Mouse (Mus musculus) lung, adult 2 months (tissue): ENCODE measurements around the gene Cpsf4l. TPM values are rescaled to one million over a fixed set of nuclear protein-coding genes. Genes with fewer than 3 reads are reported as not detected.
A peak's percentile ranks its signal among the peaks of the same experiment; 100 is the strongest.

ENCODE experiments used
- DNase-seq: peaks from one replicate; pipeline ENCODE4 v3.0.0; 2022
- H3K4me1 ChIP-seq: fragments of 200-500 bp; 2 replicates; pipeline ENCODE4 v1.6.1; 2011; ENCODE audit warnings: low read length; ENCODE audit not compliant: control insufficient read depth, insufficient read depth
- H3K4me3 ChIP-seq: fragments of 200-500 bp; replicated peaks from 2 replicates; pipeline ENCODE3; 2011; ENCODE audit warnings: low read depth, mild to moderate bottlenecking, control low read depth, low read length; ENCODE audit errors: extremely low read depth
- CTCF ChIP-seq: fragments of 200-500 bp; IDR thresholded peaks from 2 replicates; pipeline ENCODE4 v1.5.1; 2011; ENCODE audit warnings: mild to moderate bottlenecking, low read length, control low read depth; ENCODE audit not compliant: insufficient read depth
- POLR2A ChIP-seq: fragments of 200-500 bp; IDR thresholded peaks from 2 replicates; pipeline ENCODE4 v1.6.1; 2011; ENCODE audit warnings: low read depth, mild to moderate bottlenecking, control low read depth, low read length, borderline replicate concordance; ENCODE audit errors: extremely low read depth
- WGBS: fragments of 180-500 bp; shearing (Covaris S2); methylation state at CpG from one replicate; pipeline ENCODE4 v1.1.7; 2018; 5-methylcytosine and 5-hydroxymethylcytosine counted together
- polyA plus RNA-seq: library from polyadenylated mRNA; depleted of rRNA; stranded (reverse); fragments of >200 nt; gene quantifications from 2 replicates; pipeline ENCODE4 v1.2.3, GENCODE M21; 2012

The Cpsf4l gene
- polyA plus RNA-seq, 1 experiment = not detected

DNA sequence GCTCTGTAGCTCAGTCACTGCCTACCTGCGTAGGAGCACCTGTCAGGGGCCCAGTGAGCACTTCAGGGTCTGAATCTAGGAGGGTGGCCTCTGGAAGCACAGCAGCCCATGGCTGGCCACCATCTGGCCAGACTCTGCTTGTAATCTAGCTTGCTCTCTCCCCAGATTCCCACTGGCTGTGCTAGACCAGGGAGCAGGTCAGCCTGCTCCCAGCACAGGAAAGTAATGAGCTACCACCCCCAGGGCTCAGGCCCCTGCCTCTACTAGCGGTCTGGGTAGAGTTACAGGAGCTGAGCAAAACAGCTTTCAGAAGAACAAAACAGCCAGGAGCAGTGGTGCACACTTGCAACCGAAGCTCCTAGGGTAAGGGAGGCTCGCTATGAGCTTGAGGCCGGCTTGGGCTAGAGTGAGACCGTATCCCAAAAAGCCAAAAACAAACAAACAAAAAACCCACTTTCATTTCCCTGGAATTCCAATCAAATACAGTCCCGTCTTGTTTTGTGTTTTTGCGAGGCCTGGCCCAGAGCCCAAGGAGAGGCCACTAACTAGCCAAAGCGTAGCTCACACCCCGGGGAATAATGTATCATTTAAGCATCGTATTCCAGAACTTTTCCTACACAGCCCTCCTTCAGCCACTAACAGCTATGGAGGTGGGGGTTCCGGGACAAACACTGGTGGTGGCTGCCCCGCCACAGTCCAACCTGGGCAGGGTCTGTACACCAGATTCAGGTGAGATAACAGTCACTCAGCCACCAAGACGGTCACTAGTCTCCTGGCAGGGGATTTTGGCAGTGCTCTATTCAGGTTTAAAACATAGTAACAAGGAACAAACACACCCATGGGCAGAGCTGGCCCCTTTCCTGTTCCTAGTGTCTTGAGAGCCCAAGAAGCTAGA is 17.4 kb upstream of the Cpsf4l start:
- DNase-seq = no peak
- no peak for TF ChIP-seq CTCF
- TF ChIP-seq POLR2A = no peak
- WGBS = 67% methylated on average over 14 of the region's 14 CpGs
- Histone ChIP-seq H3K4me3 (no peak overlapping the region), H3K4me1 (peaks cover 31% of the 10 kb centered on the region)

DNA sequence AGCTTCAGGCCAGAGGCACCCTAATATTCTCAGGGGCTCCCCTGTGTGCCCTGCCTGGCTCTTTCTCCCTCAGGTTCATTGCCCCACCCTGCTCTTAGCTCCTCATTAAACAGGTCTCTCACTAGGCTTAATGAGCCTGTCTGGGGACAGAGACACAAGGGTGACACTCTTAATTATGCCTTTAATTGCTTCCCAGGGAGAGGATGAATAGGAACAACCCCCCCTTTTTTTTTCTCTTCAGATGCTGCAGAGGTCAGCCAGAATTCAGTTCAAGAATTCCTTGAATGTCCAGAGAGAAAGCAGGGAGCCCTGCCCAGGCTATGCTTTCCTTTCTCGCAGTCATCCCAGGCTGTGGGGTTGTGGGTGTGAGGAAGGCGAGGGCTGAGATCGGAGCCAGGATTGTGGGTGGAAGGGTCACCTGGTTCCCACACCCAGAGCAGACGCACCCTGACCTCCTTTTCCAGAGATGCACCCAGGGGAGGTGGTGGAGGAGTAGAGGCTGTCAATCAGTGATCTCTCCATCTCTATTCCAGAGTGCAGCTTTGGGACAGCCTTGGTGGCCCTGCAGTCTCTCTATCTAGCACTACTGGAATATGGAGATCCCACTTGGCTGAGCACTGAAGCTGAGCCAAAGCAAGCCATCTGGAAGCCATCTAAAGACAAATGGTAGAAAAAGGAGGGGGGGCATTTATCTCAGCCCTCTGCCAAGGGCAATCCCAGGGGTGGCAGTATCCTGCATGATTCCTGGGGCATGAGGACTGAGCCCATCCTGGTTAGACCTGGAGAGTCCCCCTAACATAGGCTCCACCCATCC is 15.6 kb upstream of the Cpsf4l start:
- WGBS = 79% methylated on average over 4 of the region's 4 CpGs
- TF ChIP-seq POLR2A (no peak), CTCF (no peak)
- no peak overlapping the region for H3K4me3 ChIP-seq
- DNase-seq = no peak
- H3K4me1 ChIP-seq = peaks cover 20% of the 10 kb centered on the region

DNA sequence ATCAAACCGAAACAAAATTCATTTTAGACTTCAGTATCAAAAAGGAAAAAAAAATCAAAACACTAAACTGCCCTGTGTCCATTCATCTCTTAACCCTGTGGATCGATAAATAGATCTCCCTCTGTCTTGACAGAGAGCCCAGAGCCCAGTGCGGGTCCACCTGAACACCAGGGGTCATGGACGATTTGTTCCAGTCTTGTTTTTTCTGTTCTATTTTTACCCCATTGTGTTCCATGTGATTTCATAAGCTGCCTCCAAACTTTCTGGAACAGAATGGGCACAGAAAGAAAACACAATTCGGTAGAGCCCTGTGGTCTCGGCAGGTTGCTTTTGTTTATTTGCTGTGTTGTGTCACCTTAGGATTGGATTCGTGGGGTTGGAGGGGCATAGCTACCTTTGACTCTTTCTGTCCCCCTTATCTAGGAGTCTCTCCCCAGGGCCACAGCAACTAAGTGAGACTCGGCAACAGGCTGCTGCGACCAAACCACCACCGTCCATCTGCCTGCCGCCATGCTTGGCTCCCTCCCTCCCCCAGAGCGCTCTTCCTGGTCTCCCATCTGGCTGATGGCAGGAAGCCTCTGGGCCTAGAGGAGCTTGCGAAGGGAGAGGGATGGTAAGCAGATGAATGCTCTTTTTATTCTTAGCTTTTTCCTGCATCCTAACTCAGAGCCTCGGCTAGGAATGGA is 12.7 kb upstream of the Cpsf4l start:
- no peak for TF ChIP-seq POLR2A
- peaks cover 6% of the 10 kb centered on the region; the same call in 1 of the 2 replicates for H3K4me1 ChIP-seq
- DNase-seq = no peak
- WGBS = 38% methylated on average over 14 of the region's 14 CpGs
- H3K4me3 ChIP-seq = no peak overlapping the region

DNA sequence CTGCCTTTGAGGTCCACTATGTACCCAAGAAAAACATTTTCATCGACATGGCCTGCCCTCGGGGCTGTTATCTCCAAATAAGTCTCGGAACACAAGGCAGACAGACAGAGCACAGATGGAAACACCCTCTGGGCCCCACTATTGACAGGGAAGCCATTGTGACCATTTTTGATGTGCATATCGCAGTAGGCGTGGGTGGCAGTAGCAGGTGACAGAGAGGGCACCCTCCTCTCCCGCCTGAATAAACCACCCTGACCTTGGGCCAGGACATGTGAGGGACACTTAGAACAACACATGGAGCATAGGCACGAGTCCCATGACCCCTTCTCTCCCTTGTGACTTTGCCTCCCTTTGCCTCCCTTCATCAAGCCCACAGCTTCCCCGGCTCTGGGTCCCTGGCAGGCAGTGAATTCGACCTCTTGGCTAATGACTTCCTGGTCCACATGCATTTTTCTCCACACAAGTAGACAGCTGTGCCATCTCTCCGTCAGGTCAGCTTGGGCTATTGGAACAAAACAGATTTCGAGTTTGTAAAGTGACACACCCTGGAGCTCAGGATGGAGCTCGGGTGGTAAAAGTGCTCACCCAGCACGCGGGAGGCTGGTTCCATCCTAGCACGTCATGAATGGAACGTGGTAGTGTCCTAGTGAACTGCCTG is 8.1 kb upstream of the Cpsf4l start:
- peaks cover 3% of the 10 kb centered on the region; the same call in 1 of the 2 replicates for H3K4me1 ChIP-seq
- 60% methylated on average over 16 of the region's 16 CpGs for WGBS
- H3K4me3 ChIP-seq = no peak overlapping the region
- no peak for DNase-seq
- no peak for TF ChIP-seq CTCF
- no peak for TF ChIP-seq POLR2A

DNA sequence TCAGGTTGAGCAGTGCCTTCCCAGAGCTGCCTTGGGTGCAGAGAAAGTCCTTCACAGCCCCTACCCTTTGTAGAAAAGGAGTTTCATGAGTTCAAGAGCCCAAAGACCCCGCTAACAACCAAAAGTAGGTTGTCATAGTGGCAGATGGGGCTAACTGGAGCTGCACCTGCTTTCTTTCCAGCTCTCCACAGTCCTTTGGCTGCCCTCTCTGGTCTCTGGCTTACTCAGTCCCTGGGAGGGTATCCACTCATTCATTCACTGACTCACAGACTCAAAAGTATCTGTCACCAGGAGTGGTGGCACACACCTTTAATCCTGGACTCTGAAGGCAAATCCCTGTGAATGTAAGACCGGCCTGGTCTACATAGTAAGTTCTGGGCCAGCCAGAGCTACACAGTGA is 6.3 kb upstream of the Cpsf4l start:
- WGBS = 96% methylated on average over 2 of the region's 2 CpGs
- no peak for DNase-seq
- Histone ChIP-seq H3K4me3 (no peak overlapping the region), H3K4me1 (peaks cover 3% of the 10 kb centered on the region; the same call in 1 of the 2 replicates)
- TF ChIP-seq CTCF (no peak), POLR2A (no peak)

DNA sequence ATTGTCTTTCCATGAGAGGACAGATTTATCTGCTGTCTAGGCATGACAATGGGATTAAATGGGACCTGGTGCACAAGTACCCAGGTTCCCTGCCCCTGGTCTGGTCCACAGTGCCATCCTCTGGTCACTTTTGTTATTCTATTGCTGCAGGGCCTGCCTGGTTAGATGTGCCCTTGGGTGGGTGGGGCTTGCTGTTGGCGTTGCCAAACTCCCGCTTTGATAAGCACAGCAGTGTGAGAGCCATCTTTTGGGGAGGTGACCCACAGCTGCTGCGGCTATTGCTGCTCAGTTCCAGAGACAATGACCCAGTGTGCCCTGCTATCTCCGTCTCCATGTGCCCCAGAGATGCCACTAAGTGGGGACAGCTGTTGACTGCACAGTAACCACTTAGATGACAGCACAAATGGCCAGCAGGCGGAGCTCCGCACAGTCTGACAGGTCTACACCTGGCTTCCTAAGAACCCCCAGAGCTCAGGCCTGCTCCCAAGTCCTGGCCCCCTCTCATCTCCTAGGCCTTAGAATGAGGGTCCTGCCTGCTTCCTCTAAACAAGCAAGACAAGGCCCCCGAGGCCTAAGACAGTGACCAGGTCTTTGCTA is 5.4 kb upstream of the Cpsf4l start:
- Histone ChIP-seq H3K4me3 (no peak overlapping the region), H3K4me1 (peaks cover 6% of the 10 kb centered on the region; the same call in 1 of the 2 replicates)
- no peak for DNase-seq
- no peak for TF ChIP-seq POLR2A
- TF ChIP-seq CTCF = 0 out of 2 replicates have a peak, but pooled peaks have one; percentile 12
- whole genome bisulfite sequencing = 69% methylated on average over 7 of the region's 7 CpGs

DNA sequence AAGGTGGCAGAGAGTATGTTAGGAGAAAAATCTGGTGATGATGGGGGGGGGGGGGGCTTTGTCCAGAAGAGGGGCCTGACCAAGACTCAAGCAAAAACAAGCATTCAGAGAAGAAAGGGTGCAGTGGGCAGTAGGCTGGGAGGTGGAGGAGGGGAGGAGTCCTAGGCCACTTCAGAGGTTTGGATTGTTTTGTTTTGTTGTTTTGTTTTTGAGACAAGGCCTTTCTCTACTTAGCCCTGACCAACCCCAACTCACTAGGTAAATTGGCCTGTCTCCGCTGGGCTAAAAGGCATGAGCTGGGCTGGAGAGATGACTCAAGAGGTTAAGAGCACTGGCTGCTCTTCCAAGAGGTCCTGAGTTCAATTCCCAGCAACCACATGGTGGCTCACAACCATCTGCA is 1.2 kb upstream of the Cpsf4l start:
- WGBS = 83% methylated on average over 1 of the region's 1 CpGs
- no peak for DNase-seq
- Histone ChIP-seq H3K4me1 (peaks cover 6% of the 10 kb centered on the region), H3K4me3 (no peak overlapping the region)
- TF ChIP-seq CTCF = no peak
- TF ChIP-seq POLR2A = no peak

DNA sequence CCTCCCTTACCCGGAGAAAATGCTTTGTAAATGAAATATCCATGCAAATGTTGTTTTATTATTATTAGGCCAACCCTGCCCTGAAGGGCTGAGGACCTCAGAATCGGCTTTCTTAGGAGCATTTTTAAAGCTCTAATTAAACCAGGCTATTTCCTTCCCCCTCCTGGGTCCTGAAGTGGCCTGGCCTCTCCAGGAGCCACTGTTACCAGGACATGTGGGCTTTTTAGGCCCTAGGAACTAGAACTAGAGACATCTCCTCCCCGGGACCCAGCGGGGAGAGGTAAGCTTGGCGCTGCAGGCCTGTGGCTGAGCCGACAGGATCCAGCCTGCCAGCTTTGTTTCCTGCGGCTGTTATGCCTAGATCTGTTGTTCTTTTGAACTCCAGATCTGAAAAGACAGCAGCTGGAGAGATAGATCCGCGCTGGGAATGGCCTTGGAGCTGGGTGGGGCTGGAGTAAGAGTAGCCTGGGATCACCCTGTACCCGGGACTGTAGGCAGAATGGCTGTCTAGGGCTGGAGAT is 500 bp upstream of the Cpsf4l start:
- WGBS = 18% methylated on average over 10 of the region's 10 CpGs
- no peak overlapping the region for H3K4me3 ChIP-seq
- no peak for DNase-seq
- peaks cover 6% of the 10 kb centered on the region for H3K4me1 ChIP-seq
- TF ChIP-seq POLR2A (no peak), CTCF (no peak)
